Mouse (Mus musculus) heart, adult 2 months (tissue): ENCODE results near the gene Tmem62.

Experiments
- CTCF ChIP-seq: fragments of 200-600 bp; IDR thresholded peaks from 2 replicates; pipeline ENCODE4 v1.8.1; 2022; ENCODE audit warnings: antibody characterized with exemption, mild to moderate bottlenecking, moderate library complexity
- POLR2A ChIP-seq: fragments of 200-500 bp; IDR thresholded peaks from 2 replicates; pipeline ENCODE4 v1.6.1; 2011; ENCODE audit warnings: mild to moderate bottlenecking, low read depth, low read length, control low read depth; ENCODE audit not compliant: insufficient read depth

GRCm38 (mm10) chr2:120959827-120960226 is 17.0 kb upstream of the Tmem62 start:
- TF ChIP-seq CTCF: no peak
- no peak for TF ChIP-seq POLR2A
